Mouse (Mus musculus) embryonic facial prominence, embryonic 11.5 days (tissue): Measurements from ENCODE around the gene Dut. TPM values are rescaled to one million over a fixed set of nuclear protein-coding genes. Genes with fewer than 3 reads are reported as not detected.
A peak's percentile ranks its signal among the peaks of the same experiment; 100 is the strongest.

Source experiments
- ATAC-seq: fragments of 200-750 bp; cut with Nextera tagmentation; replicated peaks from 2 replicates; pipeline ENCODE4 v1.8.0; 2017; ENCODE audit warnings: low read depth; ENCODE audit not compliant: insufficient number of reproducible peaks, low FRiP score, low TSS enrichment
- DNase-seq: peaks from one replicate; pipeline ENCODE4 v3.0.0-alpha.2; 2015; ENCODE audit warnings: low spot score
- H3K27ac ChIP-seq: fragments of 300-500 bp; sonication (generic); replicated peaks from 2 replicates; pipeline ENCODE4 v1.5.1; 2014; ENCODE audit warnings: mild to moderate bottlenecking, low read depth, low read length, control low read depth
- H3K27me3 ChIP-seq: fragments of 300-500 bp; sonication (generic); 2 replicates; pipeline ENCODE4 v1.6.1; 2014; ENCODE audit warnings: mild to moderate bottlenecking, low read length, moderate library complexity, mixed read lengths; ENCODE audit not compliant: control insufficient read depth, insufficient read depth
- H3K36me3 ChIP-seq: fragments of 300-500 bp; sonication (generic); replicated peaks from 2 replicates; pipeline ENCODE4 v1.6.1; 2014; ENCODE audit warnings: low read depth, mild to moderate bottlenecking, low read length, moderate library complexity, mixed read lengths; ENCODE audit not compliant: control insufficient read depth, insufficient read depth
- H3K4me1 ChIP-seq: fragments of 300-500 bp; sonication (generic); 2 replicates; pipeline ENCODE4 v1.6.1; 2014; ENCODE audit warnings: low read length, mixed read lengths; ENCODE audit not compliant: control insufficient read depth, insufficient read depth
- H3K4me2 ChIP-seq: fragments of 300-500 bp; sonication (generic); 2 replicates; pipeline ENCODE4 v1.6.1; 2014; ENCODE audit warnings: low read depth, mild to moderate bottlenecking, control low read depth, low read length, moderate library complexity
- H3K4me3 ChIP-seq: fragments of 300-500 bp; sonication (generic); 2 replicates; pipeline ENCODE4 v1.5.1; 2014; ENCODE audit warnings: low read depth, low read length, control low read depth
- H3K9ac ChIP-seq: fragments of 300-500 bp; sonication (generic); replicated peaks from 2 replicates; pipeline ENCODE4 v1.6.1; 2014; ENCODE audit warnings: mild to moderate bottlenecking, control low read depth, low read length
- H3K9me3 ChIP-seq: fragments of 300-500 bp; sonication (generic); replicated peaks from 2 replicates; pipeline ENCODE4 v1.6.1; 2016; ENCODE audit warnings: mild to moderate bottlenecking, low read length, inconsistent platforms, mixed read lengths; ENCODE audit not compliant: control insufficient read depth
- WGBS: fragments of 180-500 bp; shearing (Covaris S2); extraction: QIAGEN DNeasy Blood & Tissue Kit; methylation state at CpG from one replicate; pipeline ENCODE4 v1.1.7; 2014; 5-methylcytosine and 5-hydroxymethylcytosine counted together
- polyA plus RNA-seq: library from polyadenylated mRNA; unstranded; fragments of >200 nt; fragmentation: Nextera tagmentation; extraction: Ambion mirVana; gene quantifications from 2 replicates; pipeline ENCODE4 v1.2.1, GENCODE M21; 2014

The Dut gene
- polyA plus RNA-seq, result 230 and 235 TPM in 2 replicates

DNA sequence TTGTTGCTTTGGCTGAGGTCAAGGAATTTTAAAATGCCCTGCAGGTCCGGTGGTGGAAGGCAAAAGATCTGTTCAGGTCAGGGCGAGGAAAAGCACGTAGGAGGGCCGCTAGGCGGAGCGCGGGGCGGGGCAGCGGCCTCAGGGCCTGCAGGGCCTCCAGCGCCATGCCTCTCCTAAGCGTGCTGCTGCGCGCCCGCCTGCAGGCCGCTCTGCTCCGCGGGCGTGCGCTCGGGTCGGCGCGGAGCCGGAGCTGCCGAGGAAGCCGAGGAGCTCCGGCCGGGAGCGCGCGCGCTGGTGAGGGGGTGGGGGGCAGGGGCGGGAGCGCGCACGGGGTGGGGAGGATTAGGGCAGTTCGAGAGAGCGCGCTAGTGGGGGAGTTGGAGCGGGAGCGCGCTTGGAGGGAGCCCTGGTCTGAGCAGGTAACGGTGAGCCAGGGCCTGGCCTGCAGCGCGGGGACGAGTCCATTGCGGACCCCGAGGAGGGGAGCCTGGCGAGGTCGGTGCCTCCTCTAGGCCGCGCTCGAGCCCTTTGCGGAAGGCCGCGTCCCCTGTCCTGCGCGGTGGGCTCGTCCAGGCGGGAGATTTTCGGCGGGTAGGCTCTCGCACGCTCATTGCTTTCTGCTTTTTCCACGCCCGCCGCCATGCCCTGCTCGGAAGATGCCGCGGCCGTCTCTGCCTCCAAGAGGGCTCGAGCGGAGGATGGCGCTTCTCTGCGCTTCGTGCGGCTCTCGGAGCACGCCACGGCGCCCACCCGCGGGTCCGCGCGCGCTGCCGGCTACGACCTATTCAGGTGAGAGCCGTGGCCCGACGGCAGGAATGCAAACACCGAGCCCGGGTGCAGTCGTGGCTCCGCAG, at the start of gene Dut:
Gene Dut (plus strand): TSS at position 83 of the 854 bp plus-strand sequence.
- no peaks in the 10 kb centered on the region for H3K27me3 ChIP-seq
- H3K27ac ChIP-seq, result peak within 1 kb of the TSS; percentile 90
- H3K36me3 ChIP-seq, result peaks cover 3% of the 10 kb centered on the region; the same call in 1 of the 2 replicates
- ATAC-seq, result peak; percentile 100
- H3K4me2 ChIP-seq, result peak within 1 kb of the TSS; percentile 66
- peak within 1 kb of the TSS; percentile 83 for H3K4me3 ChIP-seq
- under 1% methylated on average over 93 of the region's 96 CpGs for WGBS
- H3K4me1 ChIP-seq, result no peaks in the 10 kb centered on the region
- peak; percentile 97 for DNase-seq
- H3K9me3 ChIP-seq, result no peaks in the 10 kb centered on the region
- H3K9ac ChIP-seq, result peak within 1 kb of the TSS; percentile 94

DNA sequence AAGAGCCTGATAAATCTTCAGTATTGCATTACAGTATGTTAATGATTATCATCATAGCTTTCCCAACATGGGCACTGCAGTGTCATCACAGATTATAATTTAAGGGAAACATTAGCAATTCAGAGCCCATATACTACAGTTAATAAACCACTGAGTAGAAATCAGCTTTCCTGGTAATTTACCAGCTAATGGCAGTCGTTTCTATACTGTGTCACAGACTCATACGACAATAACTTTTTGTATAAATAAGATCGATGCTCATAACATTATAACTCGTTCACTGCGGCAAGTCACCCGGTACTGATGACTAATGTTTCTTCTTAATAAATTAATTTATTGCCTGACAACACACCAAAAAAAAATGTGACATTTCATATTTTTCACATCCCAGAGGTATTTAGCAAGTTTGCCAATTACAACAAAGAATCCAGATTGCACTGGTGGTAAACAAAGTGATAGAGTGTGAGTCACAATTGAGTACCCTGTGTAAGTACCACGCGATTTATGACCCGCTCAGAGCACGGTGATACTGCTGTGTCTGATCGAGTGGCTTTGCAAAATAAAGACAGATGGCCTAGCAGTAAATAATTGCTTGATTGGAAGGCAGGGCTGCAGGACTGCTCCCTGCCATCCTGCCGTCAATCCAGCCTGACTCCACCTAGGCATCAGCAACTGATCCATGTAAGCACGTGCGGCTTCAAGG, 37.9 kb upstream of the Dut start:
- H3K4me3 ChIP-seq, result no peak overlapping the region
- H3K4me1 ChIP-seq, result no peaks in the 10 kb centered on the region
- no peak overlapping the region for H3K27ac ChIP-seq
- 62% methylated on average over 14 of the region's 14 CpGs for WGBS
- H3K36me3 ChIP-seq, result no peaks in the 10 kb centered on the region
- no peaks in the 10 kb centered on the region for H3K27me3 ChIP-seq
- H3K4me2 ChIP-seq, result no peak overlapping the region
- H3K9ac ChIP-seq, result no peak overlapping the region
- DNase-seq (no peak), ATAC-seq (no peak)
- H3K9me3 ChIP-seq, result no peaks in the 10 kb centered on the region

DNA sequence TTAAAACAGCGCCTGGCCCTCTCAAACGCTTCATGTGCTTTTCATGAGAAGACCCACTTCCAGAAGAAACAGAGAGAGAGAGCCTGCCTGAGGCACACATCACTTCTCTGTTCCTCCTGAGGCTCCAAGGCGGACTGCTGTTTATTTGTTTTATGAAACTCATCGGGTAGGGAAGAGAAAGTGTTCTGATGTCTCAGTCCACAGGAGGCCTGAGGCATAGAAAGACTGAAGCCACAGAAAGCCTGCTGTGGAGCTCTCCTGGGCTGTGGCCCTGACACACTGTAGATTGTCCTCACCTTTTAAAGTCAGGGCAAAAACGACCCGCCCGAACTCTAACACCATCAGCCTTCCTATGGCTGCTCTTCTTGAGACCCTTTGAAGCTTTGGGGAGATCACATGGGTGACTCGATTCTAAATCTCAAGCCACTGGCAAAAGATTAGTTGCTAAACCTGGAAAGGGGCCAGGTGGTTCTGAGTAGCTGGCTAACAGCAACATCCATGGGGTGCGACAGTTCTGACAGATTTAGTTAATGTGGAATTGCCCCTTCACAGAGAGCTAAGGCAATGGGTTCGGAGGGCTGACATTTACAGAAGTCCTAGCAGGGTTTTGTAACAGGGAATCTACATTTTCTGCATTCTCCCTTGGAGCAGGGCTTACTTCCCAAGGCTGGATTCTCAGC, 35.0 kb upstream of the Dut start:
- Histone ChIP-seq H3K36me3 (no peaks in the 10 kb centered on the region), H3K27ac (no peak overlapping the region), H3K4me1 (no peaks in the 10 kb centered on the region), H3K9ac (no peak overlapping the region), H3K9me3 (no peaks in the 10 kb centered on the region), H3K27me3 (no peaks in the 10 kb centered on the region), H3K4me3 (no peak overlapping the region), H3K4me2 (no peak overlapping the region)
- DNase-seq, result no peak
- 56% methylated on average over 10 of the region's 10 CpGs for WGBS
- no peak for ATAC-seq

DNA sequence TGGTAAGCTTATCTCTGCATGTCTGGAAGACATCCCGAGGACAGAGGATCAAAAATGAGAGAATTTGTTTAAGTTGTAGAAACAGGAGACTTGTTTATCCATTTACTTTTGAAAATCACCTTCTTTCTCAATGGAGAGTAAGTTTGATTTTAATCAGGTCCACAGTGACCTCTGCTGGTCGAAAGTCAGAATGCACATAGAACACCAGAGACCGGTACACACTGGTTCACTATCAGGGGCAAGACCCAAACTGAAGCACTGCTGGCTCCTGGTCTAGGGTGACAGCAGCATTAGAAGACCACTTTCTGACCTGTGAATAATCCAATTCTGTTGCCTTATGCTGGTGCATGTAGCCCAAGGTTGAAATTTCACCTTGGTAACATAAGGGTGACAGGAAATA, 32.4 kb upstream of the Dut start:
- H3K4me1 ChIP-seq, result no peaks in the 10 kb centered on the region
- no peak for ATAC-seq
- WGBS, result 5% methylated on average over 3 of the region's 3 CpGs

DNA sequence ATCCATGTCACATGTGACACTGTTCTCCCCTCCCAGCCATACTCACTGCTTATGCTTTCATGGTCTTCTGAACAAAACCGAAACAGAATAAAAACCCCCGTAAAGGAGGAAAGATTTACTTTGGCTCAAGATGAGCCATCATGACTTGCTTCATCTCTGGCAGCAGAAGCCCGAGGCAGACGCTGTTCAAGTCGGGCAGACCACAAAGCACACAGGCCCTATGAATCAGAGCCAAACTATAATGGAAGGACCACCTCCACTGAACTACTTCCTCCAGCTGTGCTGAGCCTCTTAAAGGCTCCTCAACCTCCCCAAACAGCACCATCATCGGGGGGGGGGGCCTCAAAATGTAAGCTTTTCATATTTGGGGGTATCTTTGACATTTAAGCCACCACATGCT, 29.7 kb upstream of the Dut start:
- Histone ChIP-seq H3K4me2 (no peak overlapping the region), H3K27me3 (no peaks in the 10 kb centered on the region), H3K27ac (no peak overlapping the region), H3K9ac (no peak overlapping the region), H3K9me3 (no peaks in the 10 kb centered on the region), H3K4me1 (no peaks in the 10 kb centered on the region), H3K36me3 (no peaks in the 10 kb centered on the region), H3K4me3 (no peak overlapping the region)
- DNase-seq (no peak), ATAC-seq (no peak)
- 86% methylated on average over 6 of the region's 6 CpGs for WGBS

More for the DNA sequence above, 32.4 kb upstream of the Dut start:
- no peak overlapping the region for H3K4me3 ChIP-seq
- no peaks in the 10 kb centered on the region for H3K27me3 ChIP-seq
- no peaks in the 10 kb centered on the region for H3K9me3 ChIP-seq
- H3K36me3 ChIP-seq, result no peaks in the 10 kb centered on the region
- H3K4me2 ChIP-seq, result no peak overlapping the region
- H3K9ac ChIP-seq, result no peak overlapping the region
- DNase-seq, result peak; percentile 91
- H3K27ac ChIP-seq, result no peak overlapping the region

DNA sequence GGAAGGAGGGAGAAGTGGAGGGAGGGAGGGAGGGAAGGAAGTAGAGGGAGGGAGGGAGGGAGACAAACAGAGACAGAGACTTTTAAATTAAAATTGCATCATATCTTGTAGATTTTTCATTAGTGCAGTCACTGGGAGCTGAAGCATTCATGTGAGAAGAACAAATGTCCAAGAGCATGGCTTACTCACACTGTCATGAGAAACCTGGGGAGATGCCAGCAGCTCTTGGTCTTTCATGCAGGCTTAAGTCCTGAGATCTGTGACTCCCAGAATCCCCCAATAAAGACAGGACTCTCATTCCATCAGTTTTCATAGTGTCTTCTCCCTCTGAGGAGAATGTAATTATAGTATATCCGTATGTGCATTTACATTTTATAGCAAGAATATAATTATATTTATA, 28.4 kb upstream of the Dut start:
- no peak overlapping the region for H3K9ac ChIP-seq
- H3K27ac ChIP-seq, result no peak overlapping the region
- no peak overlapping the region for H3K4me2 ChIP-seq
- 88% methylated on average over 1 of the region's 1 CpGs for WGBS
- no peaks in the 10 kb centered on the region for H3K9me3 ChIP-seq
- no peaks in the 10 kb centered on the region for H3K36me3 ChIP-seq
- H3K27me3 ChIP-seq, result no peaks in the 10 kb centered on the region
- ATAC-seq, result no peak
- DNase-seq, result no peak
- H3K4me3 ChIP-seq, result no peak overlapping the region
- H3K4me1 ChIP-seq, result no peaks in the 10 kb centered on the region

DNA sequence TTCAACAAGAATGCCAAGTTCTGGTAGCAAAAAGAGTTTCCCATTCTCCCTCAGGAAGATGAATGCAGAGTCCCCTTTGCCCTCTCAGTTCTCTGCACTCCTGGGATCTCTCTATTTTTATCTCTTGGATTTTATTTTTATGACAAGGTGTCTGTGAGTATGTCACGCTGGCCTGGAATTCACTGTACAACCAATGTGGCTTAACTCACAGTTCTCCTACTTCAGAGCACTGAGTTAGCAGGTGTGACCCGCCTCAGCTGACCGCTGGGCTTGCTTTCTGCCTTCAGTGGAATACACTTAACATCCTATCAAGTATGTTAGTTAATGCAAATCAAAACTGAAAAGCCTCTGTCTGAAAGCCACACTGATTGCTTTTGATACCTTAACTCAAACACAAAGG, 27.7 kb upstream of the Dut start:
- no peak for ATAC-seq
- Histone ChIP-seq H3K4me2 (no peak overlapping the region), H3K9me3 (no peaks in the 10 kb centered on the region), H3K27ac (no peak overlapping the region), H3K9ac (no peak overlapping the region), H3K27me3 (no peaks in the 10 kb centered on the region), H3K4me1 (no peaks in the 10 kb centered on the region), H3K4me3 (no peak overlapping the region), H3K36me3 (no peaks in the 10 kb centered on the region)
- DNase-seq, result no peak
- 85% methylated on average over 3 of the region's 3 CpGs for WGBS
